Mouse (Mus musculus) CH12.LX (cell line): ENCODE data around the gene Megf8. TPM values are rescaled to one million over a fixed set of nuclear protein-coding genes. Genes with fewer than 3 reads are reported as not detected.

Experiments
- DNase-seq: peaks from one replicate; pipeline ENCODE4 v3.0.0-alpha.2; 2013; ENCODE audit errors: extremely low read depth
- H3K27ac ChIP-seq: 2 replicates; pipeline ENCODE4 v1.5.1; 2012; ENCODE audit warnings: low read depth, mild to moderate bottlenecking, control low read depth, moderate library complexity; ENCODE audit not compliant: insufficient read depth
- H3K27me3 ChIP-seq: replicated peaks from 2 replicates; pipeline ENCODE3; 2012; ENCODE audit warnings: inconsistent platforms
- H3K36me3 ChIP-seq, 2 experiments: replicated peaks in 1 of 2; 2 replicates each; pipeline versions ENCODE3 to v1.6.1; 2012; ENCODE audit warnings: inconsistent platforms in 1 of 2, low read length in 1 of 2, mild to moderate bottlenecking in 1 of 2, mixed read lengths in 1 of 2, moderate library complexity in 1 of 2; ENCODE audit not compliant: control insufficient read depth in 1 of 2, insufficient read depth in 1 of 2
- H3K4me1 ChIP-seq, 2 experiments: 2 replicates each; pipeline ENCODE4 v1.6.1; 2012; ENCODE audit warnings: inconsistent platforms in 1 of 2, moderate library complexity in 1 of 2; ENCODE audit not compliant: insufficient read depth in 2 of 2, control insufficient read depth in 1 of 2
- H3K4me2 ChIP-seq: 2 replicates; pipeline ENCODE4 v1.6.1; 2012; ENCODE audit warnings: low read depth, mild to moderate bottlenecking, control low read depth; ENCODE audit not compliant: poor library complexity, insufficient read depth, severe bottlenecking
- H3K4me3 ChIP-seq, 3 experiments: fragments of 150-350 bp in 1 of 3; sonication (generic) in 1 of 3; replicated peaks in 1 of 3; 2 replicates each; pipeline versions ENCODE3 to v1.5.1; 2011 to 2012; ENCODE audit warnings: low read depth in 2 of 3, low read length in 2 of 3, mild to moderate bottlenecking in 2 of 3, moderate library complexity in 2 of 3, control low read depth in 1 of 3, improper control_type of control experiment in 1 of 3, inconsistent platforms in 1 of 3, mixed read lengths in 1 of 3; ENCODE audit not compliant: poor library complexity in 1 of 3
- H3K79me2 ChIP-seq: replicated peaks from 2 replicates; pipeline ENCODE4 v1.6.1; 2012; ENCODE audit warnings: mild to moderate bottlenecking, moderate library complexity; ENCODE audit not compliant: control insufficient read depth, poor library complexity, insufficient read depth, severe bottlenecking; ENCODE audit errors: extremely low read depth
- H3K9ac ChIP-seq: 2 replicates; pipeline ENCODE4 v1.6.1; 2012; ENCODE audit warnings: low read depth, mild to moderate bottlenecking, control low read depth, moderate library complexity; ENCODE audit not compliant: insufficient read depth
- H3K9me3 ChIP-seq: replicated peaks from 2 replicates; pipeline ENCODE3; 2012; ENCODE audit warnings: low read length, inconsistent platforms, mixed read lengths
- BHLHE40 ChIP-seq: IDR thresholded peaks from 2 replicates; pipeline ENCODE4 v1.6.1; 2011; ENCODE audit warnings: mild to moderate bottlenecking, low read depth, low read length, improper control_type of control experiment
- CHD1 ChIP-seq: IDR thresholded peaks from 2 replicates; pipeline ENCODE4 v1.6.1; 2012; ENCODE audit warnings: low read depth, low read length, improper control_type of control experiment, inconsistent platforms
- CHD2 ChIP-seq: IDR thresholded peaks from 2 replicates; pipeline ENCODE4 v1.6.1; 2011; ENCODE audit warnings: low read length, improper control_type of control experiment
- CTCF ChIP-seq, 2 experiments: IDR thresholded peaks in 1 of 2; conservative IDR thresholded peaks in 1 of 2; 2 replicates each; pipeline ENCODE4 v1.5.1; 2011 to 2012; ENCODE audit warnings: low read depth in 2 of 2, low read length in 2 of 2, improper control_type of control experiment in 1 of 2, inconsistent platforms in 1 of 2, mild to moderate bottlenecking in 1 of 2, moderate library complexity in 1 of 2
- E2F4 ChIP-seq: IDR thresholded peaks from 2 replicates; pipeline ENCODE4 v1.6.1; 2011; ENCODE audit warnings: low read depth, low read length, improper control_type of control experiment; ENCODE audit not compliant: insufficient replicate concordance
- ELF1 ChIP-seq: IDR thresholded peaks from 2 replicates; pipeline ENCODE4 v1.6.1; 2014; ENCODE audit warnings: low read depth, mild to moderate bottlenecking, inconsistent platforms, low read length, improper control_type of control experiment
- ETS1 ChIP-seq: conservative IDR thresholded peaks from 2 replicates; pipeline ENCODE4 v1.6.1; 2012; ENCODE audit warnings: low read depth, mild to moderate bottlenecking, inconsistent platforms, low read length, improper control_type of control experiment, moderate library complexity
- JUN ChIP-seq: IDR thresholded peaks from 2 replicates; pipeline ENCODE4 v1.6.1; 2011; ENCODE audit warnings: low read depth, mild to moderate bottlenecking, low read length, improper control_type of control experiment, moderate library complexity; ENCODE audit not compliant: insufficient read depth
- JUND ChIP-seq: conservative IDR thresholded peaks from 2 replicates; pipeline ENCODE4 v1.6.1; 2011; ENCODE audit warnings: low read depth, low read length, improper control_type of control experiment
- MAZ ChIP-seq: IDR thresholded peaks from 2 replicates; pipeline ENCODE4 v1.6.1; 2012; ENCODE audit warnings: low read depth, mild to moderate bottlenecking, inconsistent platforms, low read length, improper control_type of control experiment, moderate library complexity
- MEF2A ChIP-seq: IDR thresholded peaks from 2 replicates; pipeline ENCODE4 v1.6.1; 2014; ENCODE audit warnings: low read depth, mild to moderate bottlenecking, inconsistent platforms, low read length, improper control_type of control experiment, borderline replicate concordance
- MXI1 ChIP-seq: IDR thresholded peaks from 2 replicates; pipeline ENCODE4 v1.6.1; 2011; ENCODE audit warnings: mild to moderate bottlenecking, low read depth, low read length, improper control_type of control experiment
- MYC ChIP-seq: IDR thresholded peaks from 2 replicates; pipeline ENCODE4 v1.6.1; 2011; ENCODE audit warnings: low read depth, mild to moderate bottlenecking, improper control_type of control experiment, low read length
- NELFE ChIP-seq: IDR thresholded peaks from 2 replicates; pipeline ENCODE4 v1.6.1; 2011; ENCODE audit warnings: low read depth, low read length, improper control_type of control experiment
- NRF1 ChIP-seq: IDR thresholded peaks from 2 replicates; pipeline ENCODE4 v1.6.1; 2014; ENCODE audit warnings: low read depth, mild to moderate bottlenecking, inconsistent platforms, low read length, improper control_type of control experiment, moderate library complexity
- PAX5 ChIP-seq: IDR thresholded peaks from 2 replicates; pipeline ENCODE4 v1.6.1; 2012; ENCODE audit warnings: low read length, inconsistent platforms, mixed read lengths
- POLR2A ChIP-seq: IDR thresholded peaks from 2 replicates; pipeline ENCODE4 v1.6.1; 2011; ENCODE audit warnings: low read depth, mild to moderate bottlenecking, improper control_type of control experiment, low read length
- RAD21 ChIP-seq: IDR thresholded peaks from 2 replicates; pipeline ENCODE4 v1.6.1; 2011; ENCODE audit warnings: low read depth, mild to moderate bottlenecking, low read length, improper control_type of control experiment, moderate library complexity
- RCOR1 ChIP-seq: conservative IDR thresholded peaks from 2 replicates; pipeline ENCODE4 v1.6.1; 2012; ENCODE audit warnings: low read depth, mild to moderate bottlenecking, inconsistent platforms, low read length, improper control_type of control experiment
- SIN3A ChIP-seq: IDR thresholded peaks from 2 replicates; pipeline ENCODE4 v1.6.1; 2012; ENCODE audit warnings: low read length, improper control_type of control experiment, inconsistent platforms
- SMC3 ChIP-seq: IDR thresholded peaks from 2 replicates; pipeline ENCODE4 v1.6.1; 2011; ENCODE audit warnings: low read depth, low read length, improper control_type of control experiment
- TBP ChIP-seq: conservative IDR thresholded peaks from 2 replicates; pipeline ENCODE4 v1.6.1; 2011; ENCODE audit warnings: low read depth, low read length, improper control_type of control experiment
- TCF12 ChIP-seq: IDR thresholded peaks from 2 replicates; pipeline ENCODE4 v1.6.1; 2014; ENCODE audit warnings: low read depth, mild to moderate bottlenecking, inconsistent platforms, low read length, improper control_type of control experiment
- UBTF ChIP-seq: IDR thresholded peaks from 2 replicates; pipeline ENCODE4 v1.6.1; 2012; ENCODE audit warnings: low read depth, mild to moderate bottlenecking, inconsistent platforms, low read length, improper control_type of control experiment, moderate library complexity
- USF1 ChIP-seq: IDR thresholded peaks from 2 replicates; pipeline ENCODE4 v1.6.1; 2014; ENCODE audit warnings: low read depth, mild to moderate bottlenecking, inconsistent platforms, low read length, improper control_type of control experiment
- ZC3H11A ChIP-seq: IDR thresholded peaks from 2 replicates; pipeline ENCODE4 v1.6.1; 2012; ENCODE audit warnings: low read depth, mild to moderate bottlenecking, inconsistent platforms, low read length, improper control_type of control experiment
- ZKSCAN1 ChIP-seq: IDR thresholded peaks from 2 replicates; pipeline ENCODE4 v1.6.1; 2012; ENCODE audit warnings: low read depth, inconsistent platforms, low read length, improper control_type of control experiment, borderline replicate concordance
- ZMIZ1 ChIP-seq: IDR thresholded peaks from 2 replicates; pipeline ENCODE4 v1.6.1; 2012; ENCODE audit warnings: low read depth, mild to moderate bottlenecking, inconsistent platforms, low read length, improper control_type of control experiment
- dilution Hi-C: fragments of 300-500 bp; cut with MboI; formaldehyde crosslinking; loops from 2 replicates; pipeline ENCODE4 v1.14.3; 2020; ENCODE audit warnings: low sequenced_read_pairs; ENCODE audit not compliant: extremely low pct_unique_long_range_greater_than_20kb, extremely low pct_ligation_motif_present
- in situ Hi-C: fragments of 300-500 bp; cut with MboI; formaldehyde crosslinking; loops from 3 replicates; pipeline ENCODE4 v1.14.3; 2019; ENCODE audit warnings: low sequenced_read_pairs, low pct_ligation_motif_present, low pct_unique_long_range_greater_than_20kb, mixed read lengths
- polyA plus RNA-seq: library from polyadenylated mRNA; unstranded; fragments of >175 nt; gene quantifications from 2 replicates; pipeline ENCODE4 v1.2.1, GENCODE M21; 2012; ENCODE audit warnings: low read depth; ENCODE audit not compliant: insufficient read length
- total RNA-seq, 2 experiments: library from RNA; depleted of rRNA; stranded (reverse); fragments of 300-350 nt in 1 of 2; fragments of >200 nt in 1 of 2; gene quantifications; 2 replicates each; pipeline ENCODE4 v1.2.3; 2012 to 2014

The Megf8 gene
- total and polyA plus RNA-seq, 3 experiments = 0.62 to 1.7 (median 1.2) TPM

DNA sequence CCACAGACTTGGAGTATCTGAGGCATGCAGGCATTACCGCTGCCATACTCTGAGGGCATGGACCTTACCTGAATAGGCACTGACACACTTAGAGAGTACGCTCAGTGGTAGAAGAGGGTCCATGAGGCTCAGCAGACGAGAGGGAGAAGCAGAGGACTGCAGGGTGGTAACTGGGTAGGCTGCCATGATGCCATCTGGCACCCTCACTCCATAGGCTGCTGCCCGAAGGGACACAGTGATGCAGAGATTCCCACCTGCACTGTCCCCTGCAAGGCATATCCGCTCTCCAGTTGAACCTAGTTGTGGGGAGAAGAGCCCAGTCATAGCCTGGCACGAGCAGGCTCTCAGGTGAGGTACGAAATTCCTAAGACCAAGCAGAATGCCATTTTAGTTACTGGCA lies 66.4 kb downstream of the Megf8 start:
- no peak for DNase-seq
- no peak overlapping the region for H3K4me2 ChIP-seq
- no peaks in the 10 kb centered on the region for H3K79me2 ChIP-seq
- H3K9me3 ChIP-seq = no peaks in the 10 kb centered on the region
- dilution Hi-C loops (no loop called here), in situ Hi-C loops (no loop called here)
- H3K4me3 ChIP-seq = no peak overlapping the region
- H3K9ac ChIP-seq = no peak overlapping the region
- H3K4me1 ChIP-seq = peaks cover 19 to 34% of the 10 kb centered on the region in 2 experiments
- H3K36me3 ChIP-seq = peaks cover 23 to 76% of the 10 kb centered on the region in 2 experiments
- no peak for TF ChIP-seq MEF2A
- TF ChIP-seq ZMIZ1 = no peak
- TF ChIP-seq SIN3A = no peak
- no peak for TF ChIP-seq ZKSCAN1
- TF ChIP-seq ETS1 = no peak
- TF ChIP-seq JUND = no peak
- TF ChIP-seq BHLHE40 = no peak
- TF ChIP-seq CHD2 = no peak
- no peak for TF ChIP-seq UBTF
- no peak for TF ChIP-seq RAD21
- no peak for TF ChIP-seq TBP
- TF ChIP-seq SMC3 = no peak
- TF ChIP-seq RCOR1 = no peak
- TF ChIP-seq ZC3H11A = no peak
- TF ChIP-seq NELFE = no peak
- TF ChIP-seq CTCF (conservative IDR thresholded peaks at IDR 0.05 in 1 of 2, IDR thresholded peaks at IDR 0.05 in 1 of 2; ENCODE audit: low read depth in 2 of 2, low read length in 2 of 2) = no peak
- TF ChIP-seq POLR2A = no peak
- TF ChIP-seq USF1 = no peak
- TF ChIP-seq MXI1 = no peak
- no peak for TF ChIP-seq NRF1
- no peak overlapping the region for H3K27ac ChIP-seq
- H3K27me3 ChIP-seq = no peaks in the 10 kb centered on the region

DNA sequence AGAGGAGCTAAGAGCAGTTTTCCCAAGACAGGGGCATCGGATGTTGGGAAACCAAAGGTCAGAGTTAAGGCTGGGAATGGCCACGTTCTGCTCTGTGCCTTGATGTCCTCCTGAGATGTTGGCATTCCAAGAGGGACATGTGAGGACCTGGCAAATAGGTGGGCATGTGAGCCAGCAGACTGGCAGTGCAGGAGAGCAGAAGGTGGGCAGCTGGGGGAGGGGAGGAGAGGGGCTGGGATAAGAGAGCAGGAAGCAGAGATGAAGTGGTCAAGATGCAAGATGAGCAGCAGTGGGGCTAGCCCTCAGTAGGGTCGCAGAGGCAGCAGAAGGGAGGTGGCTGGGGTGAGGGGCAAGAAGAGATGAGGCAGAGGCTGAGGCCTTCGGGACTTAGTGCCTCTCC lies 66.9 kb downstream of the Megf8 start:
- Histone ChIP-seq H3K36me3 (peaks cover 25 to 75% of the 10 kb centered on the region in 2 experiments), H3K79me2 (no peaks in the 10 kb centered on the region), H3K4me3 (no peak overlapping the region), H3K4me1 (peaks cover 19 to 34% of the 10 kb centered on the region in 2 experiments), H3K27me3 (no peaks in the 10 kb centered on the region), H3K9ac (no peak overlapping the region), H3K27ac (no peak overlapping the region), H3K9me3 (no peaks in the 10 kb centered on the region), H3K4me2 (no peak overlapping the region)
- TF ChIP-seq TCF12 (no peak), USF1 (no peak), MYC (no peak), CTCF (conservative IDR thresholded peaks at IDR 0.05 in 1 of 2, IDR thresholded peaks at IDR 0.05 in 1 of 2; ENCODE audit: low read depth in 2 of 2, low read length in 2 of 2) (no peak), ELF1 (no peak), CHD2 (no peak), NRF1 (no peak), PAX5 (no peak), E2F4 (no peak), SIN3A (no peak), MAZ (no peak), TBP (no peak), POLR2A (no peak), JUN (no peak), UBTF (no peak), NELFE (no peak), CHD1 (no peak), ZMIZ1 (no peak)
- dilution Hi-C loops = no loop called here
- DNase-seq = no peak
- in situ Hi-C loops = no loop called here
